Comparison of ENCODE assay signal across 9 mouse cellular contexts in genomic region chr19:48205929-48206814, GRCm38 (mm10). TPM values are rescaled to one million over a fixed set of nuclear protein-coding genes. Genes with fewer than 3 reads are reported as not detected.
DNase-seq lines count a peak whose midpoint lies in the region; ATAC-seq and TF ChIP-seq lines count a peak whose summit lies in the region.
"Had no signal": no experiment of that assay in that cellular context is flagged by ENCODE, and none has a peak within 500 bp of the region (broad histone marks: within the 10 kb centered on the region; RNA-seq: fewer than 3 reads in every experiment).

Sorcs3 (plus strand) TSS chr19:48206025.

- H3K27ac ChIP-seq in layer of hippocampus, adult 2 months = peak within 1 kb of the TSS; percentile 89
- no peak within 1 kb of the TSS for H3K27ac ChIP-seq in embryonic facial prominence, embryonic 13.5 days
- H3K27ac ChIP-seq in intestine, embryonic 15.5 days = no peak within 1 kb of the TSS
- H3K27ac ChIP-seq in liver, embryonic 15.5 days (replicated peaks) = no peak within 1 kb of the TSS
- no peak within 1 kb of the TSS for H3K27ac ChIP-seq in stomach, embryonic 16.5 days (ENCODE audit: low read length)

- peak within 1 kb of the TSS; percentile 71 for H3K9ac ChIP-seq in embryonic facial prominence, embryonic 13.5 days
- peak within 1 kb of the TSS; percentile 32 for H3K9ac ChIP-seq in intestine, embryonic 15.5 days
- no peak within 1 kb of the TSS for H3K9ac ChIP-seq in liver, embryonic 15.5 days
- peak within 1 kb of the TSS; percentile 54 for H3K9ac ChIP-seq in stomach, embryonic 16.5 days (ENCODE audit: low read length)

- H3K4me3 ChIP-seq in layer of hippocampus, adult 2 months = peak within 1 kb of the TSS; percentile 71
- H3K4me3 ChIP-seq in embryonic facial prominence, embryonic 13.5 days = peak within 1 kb of the TSS; percentile 54
- peak within 1 kb of the TSS; percentile 48 for H3K4me3 ChIP-seq in intestine, embryonic 15.5 days (replicated peaks)
- H3K4me3 ChIP-seq in liver, embryonic 15.5 days (replicated peaks) = no peak within 1 kb of the TSS; the same call in 1 of the 2 replicates
- H3K4me3 ChIP-seq in stomach, embryonic 16.5 days (replicated peaks; ENCODE audit: low read length) = peak within 1 kb of the TSS; percentile 51
- H3K4me3 ChIP-seq: myocyte had no signal

- peaks cover 70% of the 10 kb centered on the region for H3K27me3 ChIP-seq in embryonic facial prominence, embryonic 13.5 days
- peaks cover 45% of the 10 kb centered on the region for H3K27me3 ChIP-seq in intestine, embryonic 15.5 days (replicated peaks)
- H3K27me3 ChIP-seq in liver, embryonic 15.5 days = peaks cover 53% of the 10 kb centered on the region
- peaks cover 48% of the 10 kb centered on the region for H3K27me3 ChIP-seq in stomach, embryonic 16.5 days (ENCODE audit: control insufficient read depth, insufficient read depth, low read length)

- peak within 1 kb of the TSS; percentile 99 for H3K4me2 ChIP-seq in embryonic facial prominence, embryonic 13.5 days
- peak within 1 kb of the TSS; percentile 95 for H3K4me2 ChIP-seq in intestine, embryonic 15.5 days (replicated peaks)
- peak within 1 kb of the TSS; percentile 30 for H3K4me2 ChIP-seq in liver, embryonic 15.5 days
- peak within 1 kb of the TSS; percentile 90 for H3K4me2 ChIP-seq in stomach, embryonic 16.5 days (ENCODE audit: low read depth, low read length)

- WGBS in embryonic facial prominence, embryonic 13.5 days = under 1% methylated on average over 67 of the region's 70 CpGs
- WGBS in intestine, embryonic 15.5 days = under 1% methylated on average over 68 of the region's 70 CpGs
- 2% methylated on average over 70 of the region's 70 CpGs for WGBS in liver, embryonic 15.5 days (ENCODE audit: insufficient replicate concordance)
- WGBS in stomach, embryonic 16.5 days = under 1% methylated on average over 69 of the region's 70 CpGs

- H3K4me1 ChIP-seq in embryonic facial prominence, embryonic 13.5 days = peaks cover 27% of the 10 kb centered on the region
- peaks cover 16% of the 10 kb centered on the region; the same call in 1 of the 2 replicates for H3K4me1 ChIP-seq in intestine, embryonic 15.5 days (replicated peaks)
- no peaks in the 10 kb centered on the region for H3K4me1 ChIP-seq in liver, embryonic 15.5 days (replicated peaks)
- peaks cover 6% of the 10 kb centered on the region for H3K4me1 ChIP-seq in stomach, embryonic 16.5 days (ENCODE audit: control insufficient read depth, insufficient read depth, low read length)

- H3K9me3 ChIP-seq in embryonic facial prominence, embryonic 13.5 days = peaks cover 4% of the 10 kb centered on the region; the same call in 1 of the 2 replicates
- H3K9me3 ChIP-seq in intestine, embryonic 15.5 days = no peaks in the 10 kb centered on the region
- H3K9me3 ChIP-seq in liver, embryonic 15.5 days (replicated peaks) = no peaks in the 10 kb centered on the region
- no peaks in the 10 kb centered on the region for H3K9me3 ChIP-seq in stomach, embryonic 16.5 days (replicated peaks; ENCODE audit: control insufficient read depth, low read length)

- ATAC-seq in embryonic facial prominence, embryonic 13.5 days (ENCODE audit: insufficient number of reproducible peaks, insufficient read depth, low FRiP score, low TSS enrichment, low read depth) = peak; percentile 15; the same call in 1 of the 2 replicates
- peak; percentile 41 for ATAC-seq in intestine, embryonic 15.5 days
- no peak for ATAC-seq in liver, embryonic 15.5 days (ENCODE audit: insufficient read depth)
- no peak for ATAC-seq in stomach, embryonic 16.5 days (ENCODE audit: insufficient read depth, low FRiP score)

- TF ChIP-seq CTCF in layer of hippocampus, adult 2 months (conservative IDR thresholded peaks at IDR 0.05) = no peak

- no peak for DNase-seq in layer of hippocampus, adult 2 months (ENCODE audit: low spot score in 2 of 2)
- DNase-seq in layer of hippocampus, adult 9-10 months (ENCODE audit: low spot score) = no peak
- no peak for DNase-seq in adrenal gland, postnatal 36 days
- no peak for DNase-seq in urinary bladder, postnatal 10 days (ENCODE audit: low spot score)

- no peaks in the 10 kb centered on the region for H3K36me3 ChIP-seq in embryonic facial prominence, embryonic 13.5 days
- no peaks in the 10 kb centered on the region for H3K36me3 ChIP-seq in intestine, embryonic 15.5 days
- no peaks in the 10 kb centered on the region for H3K36me3 ChIP-seq in liver, embryonic 15.5 days (replicated peaks)
- no peaks in the 10 kb centered on the region for H3K36me3 ChIP-seq in stomach, embryonic 16.5 days (ENCODE audit: control insufficient read depth, insufficient read depth, low read length)

RNA-seq across cellular contexts. Expression of gene Sorcs3, which starts in this region (rescaled TPM):
- 10 to 100 TPM; 34.1 to 34.3 TPM for total RNA-seq in layer of hippocampus, adult 2 months (2021)
- 0.55 and 0.95 TPM in 2 replicates for polyA plus RNA-seq in embryonic facial prominence, embryonic 13.5 days (2015; fragmentation: Nextera tagmentation; extraction: Ambion mirVana)
- 0.48 and 0.89 TPM in 2 replicates for polyA plus RNA-seq in intestine, embryonic 15.5 days (2015; fragmentation: Nextera tagmentation; extraction: Ambion mirVana)
- 0.03 and 0.07 TPM in 2 replicates for polyA plus RNA-seq in liver, embryonic 15.5 days (2015; fragmentation: Nextera tagmentation; extraction: Ambion mirVana)
- polyA plus RNA-seq in stomach, embryonic 16.5 days (2015; fragmentation: Nextera tagmentation; extraction: Ambion mirVana) = 0.61 and 0.81 TPM in 2 replicates
- total RNA-seq in adrenal gland, postnatal 36 days (2021) = not detected
- polyA plus RNA-seq: myocyte had no signal

Comparison
In these comparisons a context has a peak if more than half of its experiments do, and no peak if none do; other contexts are left out.
1. RNA of gene Sorcs3 (total RNA-seq): 34.1 to 34.3 TPM in layer of hippocampus, adult 2 months; not detected in adrenal gland, postnatal 36 days; every median in the first group is over 10 times any median in the second.
2. Peak in ATAC-seq, H3K4me3 ChIP-seq, H3K9ac ChIP-seq and H3K4me2 ChIP-seq in embryonic facial prominence, embryonic 13.5 days; RNA of the gene not detected or under 1 TPM.
3. Peak in ATAC-seq, H3K4me3 ChIP-seq, H3K9ac ChIP-seq and H3K4me2 ChIP-seq in intestine, embryonic 15.5 days; RNA of the gene not detected or under 1 TPM.
4. H3K4me2 ChIP-seq: peak in every context shown above with its lines; median percentile 99 in embryonic facial prominence, embryonic 13.5 days; 95 in intestine, embryonic 15.5 days; 90 in stomach, embryonic 16.5 days; 30 in liver, embryonic 15.5 days.